Mouse (Mus musculus): ENCODE results near the gene Acer3.

Acer3 gene

DNA sequence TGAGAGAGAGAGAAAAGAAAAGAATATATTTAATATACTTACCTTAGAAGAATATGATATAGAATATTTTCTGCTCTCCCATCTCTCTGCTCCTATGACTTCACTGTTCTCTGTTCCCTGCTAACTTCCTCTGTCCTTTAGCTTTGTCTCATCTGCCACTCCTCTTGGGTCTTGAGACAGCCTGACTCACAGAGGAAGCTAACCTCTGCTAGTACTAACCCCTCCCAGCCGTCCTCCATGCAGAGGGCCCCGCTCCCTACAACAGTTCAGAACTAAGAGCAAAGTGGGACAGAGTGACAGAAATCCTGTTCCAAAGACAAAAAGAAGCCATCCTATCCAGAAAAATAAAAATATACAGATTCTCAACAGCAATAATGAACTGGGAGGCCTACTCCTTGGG lies at the start of gene Acer3:
TSS of gene Acer3 (minus strand) at position 126 of the 400 bp plus-strand sequence.
- DNase-seq (ENCODE audit: low spot score in 2 of 2), result no peak

DNA sequence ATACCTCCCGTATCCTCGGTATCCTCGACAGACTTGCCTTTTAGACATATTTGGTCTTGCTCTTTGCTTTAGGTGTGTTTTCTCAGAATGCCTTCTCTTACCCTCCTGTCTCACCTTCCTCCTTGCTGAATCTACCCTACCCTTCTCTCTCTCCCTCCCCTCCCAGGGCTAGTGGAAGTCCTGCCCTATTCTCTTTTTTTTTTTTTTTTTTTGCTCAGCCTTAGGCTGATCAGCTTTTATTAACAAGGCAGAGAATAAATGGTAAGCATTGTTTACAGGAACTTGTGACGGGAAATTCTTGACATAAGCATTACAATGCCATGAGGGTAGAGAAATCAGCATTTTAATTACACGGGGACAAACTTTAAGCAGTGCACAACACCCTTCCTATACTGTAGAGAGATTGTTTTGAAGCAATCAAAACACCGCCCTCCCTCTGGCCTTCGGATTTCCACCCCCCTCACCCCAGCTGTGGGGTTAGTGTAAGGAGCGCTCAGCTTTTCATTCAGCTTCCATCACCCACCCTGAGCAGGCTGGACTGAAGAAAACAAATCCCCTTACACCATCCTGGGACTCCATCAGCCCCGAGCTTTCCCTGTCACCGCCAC lies 48.9 kb upstream of the Acer3 start:
- DNase-seq (ENCODE audit: low spot score in 2 of 2), result no peak

DNA sequence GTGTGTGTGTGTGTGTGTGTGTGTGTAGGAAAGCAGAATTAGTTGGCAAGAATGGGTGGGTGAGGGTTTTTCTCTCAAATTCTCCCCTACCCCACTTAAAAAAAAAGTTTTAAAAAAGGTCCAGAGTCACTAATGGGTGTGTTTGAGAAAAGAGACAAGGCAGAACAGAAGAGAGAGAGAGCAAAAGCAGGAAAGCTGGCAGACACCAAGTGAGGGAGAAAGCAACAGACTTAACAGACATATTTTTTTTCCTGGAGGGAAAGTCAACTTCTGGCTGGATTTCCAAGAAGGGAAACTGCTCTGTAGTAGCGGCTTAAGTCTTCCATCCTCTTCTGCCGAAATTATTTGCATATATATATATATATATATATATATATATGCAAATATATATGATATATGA lies 40.7 kb upstream of the Acer3 start:
- DNase-seq (ENCODE audit: low spot score in 2 of 2), result no peak

DNA sequence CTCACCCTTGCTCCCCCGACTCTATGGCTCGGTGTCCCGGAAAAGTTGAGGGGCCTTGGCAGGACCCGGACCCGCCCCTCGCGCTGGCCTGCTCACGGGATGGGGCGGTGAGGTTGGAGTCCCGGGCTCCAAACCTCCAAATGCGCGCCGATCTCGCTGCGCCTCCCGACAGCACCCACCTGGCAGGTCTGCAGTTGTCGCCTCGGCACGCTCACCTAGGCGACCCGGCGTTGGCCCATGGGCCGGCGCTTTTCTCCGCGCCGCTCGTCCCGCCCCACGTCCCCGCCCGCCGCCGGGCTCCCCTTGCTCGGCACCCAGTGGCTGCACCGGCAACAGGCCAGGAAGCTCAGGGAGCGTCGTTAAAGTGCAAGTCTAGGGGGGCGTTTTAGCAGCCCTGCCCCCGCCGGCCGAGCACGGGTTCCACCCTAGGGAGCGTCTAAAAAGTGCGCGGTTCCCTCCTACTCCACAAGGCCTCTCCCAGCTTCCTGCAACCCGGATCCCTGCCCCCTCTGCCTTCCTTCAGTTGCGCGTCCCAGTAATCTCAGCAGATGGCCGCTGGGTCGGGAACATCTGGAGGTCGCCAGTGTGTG lies 40.1 kb upstream of the Acer3 start, which contains the start of gene Tsku:
TSS of gene Tsku (minus strand) at position 266 of the 590 bp plus-strand sequence.
- peak; percentile 65 to 66 for DNase-seq (ENCODE audit: low spot score in 2 of 2)

DNA sequence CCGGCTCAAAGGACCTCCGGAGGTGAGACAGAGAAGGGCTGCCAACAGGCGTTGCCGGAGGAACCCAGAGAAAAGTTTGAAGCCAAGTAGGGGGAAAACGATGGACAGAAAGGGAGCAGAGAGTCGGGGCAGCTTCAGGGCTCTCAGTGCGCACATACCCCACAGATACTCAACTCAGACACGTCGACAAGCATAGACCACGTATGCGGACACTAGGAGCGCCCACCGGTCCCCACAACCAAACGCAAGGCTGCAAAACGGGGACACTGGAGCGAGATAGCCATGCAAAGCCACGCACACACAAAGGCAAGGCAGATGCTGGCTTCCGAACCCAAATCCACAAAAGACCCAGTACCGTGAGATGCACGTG lies 39.6 kb upstream of the Acer3 start:
- peak in 1 of 2 experiments; percentile 14 for DNase-seq (ENCODE audit: low spot score in 2 of 2)

DNA sequence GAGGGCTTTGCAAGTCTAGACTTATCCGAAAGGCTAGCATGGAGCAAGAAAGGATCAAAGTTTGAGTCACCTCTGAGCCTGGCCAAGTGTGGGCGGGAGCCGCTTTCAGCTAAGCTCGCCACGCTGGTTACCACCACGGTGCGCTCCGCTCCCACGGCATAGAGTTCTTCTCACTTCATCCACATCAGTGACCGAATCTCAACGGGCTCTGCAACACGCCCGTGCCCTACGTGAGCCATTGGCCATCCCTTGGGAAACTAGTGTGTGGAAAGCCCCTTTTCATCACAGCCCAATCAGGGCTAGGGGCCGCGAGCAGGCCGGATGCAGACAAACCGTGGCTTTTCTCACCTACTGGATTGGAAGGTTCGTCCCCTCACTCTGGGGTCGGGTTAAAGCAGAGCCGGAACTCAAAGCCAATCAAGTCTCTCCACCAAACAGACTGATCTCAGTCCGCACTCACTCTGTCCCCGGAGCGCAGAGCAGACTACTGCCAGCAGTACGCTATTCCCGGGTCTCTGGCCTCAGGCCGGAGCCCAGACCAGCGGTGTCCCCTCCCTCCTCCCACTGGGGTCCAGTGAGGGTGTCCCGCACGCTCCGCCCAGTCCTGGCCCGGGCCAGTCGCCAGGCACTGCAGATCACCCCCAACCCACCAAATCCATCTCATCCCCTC lies 39.1 kb upstream of the Acer3 start:
- DNase-seq (ENCODE audit: low spot score in 2 of 2), result no peak

DNA sequence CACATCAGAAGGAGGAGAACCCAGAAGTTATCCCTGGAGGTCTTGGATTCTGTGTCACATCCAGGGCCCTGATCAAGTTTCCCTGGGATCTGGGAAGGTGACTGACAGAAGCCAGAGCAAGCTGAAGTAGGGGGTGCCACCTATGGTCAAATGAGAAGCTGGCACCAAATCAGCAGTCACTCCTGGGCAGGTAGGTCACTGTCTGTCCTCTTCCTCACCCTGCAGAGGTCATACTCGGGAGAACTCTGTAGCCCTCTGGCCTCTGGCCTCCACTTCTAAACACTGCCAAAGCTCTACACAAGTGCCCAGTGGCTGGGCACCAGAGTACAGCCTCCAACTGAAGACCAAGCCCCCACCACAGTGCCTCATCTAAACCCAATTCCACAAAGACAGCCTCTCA lies 37.0 kb upstream of the Acer3 start:
- no peak for DNase-seq (ENCODE audit: low spot score in 2 of 2)

DNA sequence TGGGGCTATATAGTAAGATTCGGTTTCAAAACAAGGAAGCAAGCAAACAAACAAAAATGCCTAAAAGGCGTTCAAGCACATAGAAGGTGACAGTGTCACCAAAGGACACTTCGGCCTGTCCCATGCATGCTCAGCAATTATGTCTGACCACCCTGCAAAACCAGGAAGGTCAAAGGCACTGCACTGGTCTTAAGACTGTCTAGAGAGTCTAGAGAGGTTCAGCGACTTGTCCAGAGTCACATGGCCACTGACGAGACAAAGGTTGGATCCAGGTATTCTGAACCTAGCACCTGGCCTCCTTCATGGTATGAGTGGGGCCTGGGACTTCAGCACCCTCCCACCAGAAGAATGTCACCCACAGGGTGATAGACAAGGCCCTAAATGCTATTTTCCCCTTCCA lies 36.3 kb upstream of the Acer3 start:
- DNase-seq (ENCODE audit: low spot score in 2 of 2), result no peak

DNA sequence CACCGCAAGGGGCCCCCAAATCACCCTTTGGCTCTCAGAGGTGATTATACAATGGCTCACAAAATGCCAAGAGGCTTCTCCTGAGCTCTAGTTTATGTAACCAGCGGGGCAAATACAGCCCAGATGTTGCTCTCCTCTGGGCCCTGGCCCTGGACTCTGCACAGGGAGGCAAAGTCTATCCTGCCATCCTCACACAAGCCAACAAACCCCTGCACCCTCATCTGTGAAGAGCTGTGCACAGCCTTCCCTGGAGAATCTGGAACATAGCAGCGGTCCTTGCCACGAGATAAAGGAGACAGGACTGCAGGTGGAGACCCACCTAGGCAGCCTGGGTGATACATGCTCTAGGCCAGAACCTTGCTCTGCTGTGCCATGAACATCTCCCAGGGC lies 33.9 kb upstream of the Acer3 start:
- no peak for DNase-seq (ENCODE audit: low spot score in 2 of 2)

DNA sequence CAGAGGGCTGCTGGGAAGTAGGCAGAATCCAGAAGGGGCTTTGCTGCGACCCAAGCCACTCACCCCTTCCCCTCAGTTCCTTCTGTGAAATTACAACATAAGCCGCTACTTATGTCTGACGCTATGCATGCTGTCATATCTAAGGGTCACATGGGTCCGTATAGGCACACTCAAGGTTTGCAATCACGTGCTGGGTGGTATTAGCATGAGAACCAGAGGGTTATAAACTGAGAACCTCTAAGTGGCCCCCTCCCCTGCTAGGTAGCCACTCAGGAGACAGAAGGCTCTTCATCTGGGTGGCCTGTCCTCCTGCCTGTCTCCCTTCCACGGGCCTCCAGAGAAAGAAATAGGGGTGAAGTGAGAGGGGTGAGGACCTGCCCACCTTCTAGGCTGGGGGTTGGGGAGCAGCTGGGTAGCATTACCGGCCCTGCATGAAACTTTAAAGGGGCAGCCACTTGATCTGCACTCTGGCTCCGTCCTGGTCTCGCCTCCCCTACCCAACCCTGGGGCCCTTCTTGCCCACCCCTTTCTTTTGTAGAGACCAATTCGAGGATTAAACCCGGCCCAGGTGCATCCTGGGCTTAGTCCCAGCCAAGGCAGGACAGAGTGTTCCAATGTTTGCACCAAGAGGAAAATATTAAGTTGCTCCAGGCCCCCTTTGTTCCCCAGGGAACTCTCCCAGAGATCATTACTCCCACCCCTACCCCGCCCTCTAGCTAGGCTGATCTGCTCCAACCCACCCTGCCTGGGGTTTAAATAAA lies 33.3 kb upstream of the Acer3 start:
- no peak for DNase-seq (ENCODE audit: low spot score in 2 of 2)

DNA sequence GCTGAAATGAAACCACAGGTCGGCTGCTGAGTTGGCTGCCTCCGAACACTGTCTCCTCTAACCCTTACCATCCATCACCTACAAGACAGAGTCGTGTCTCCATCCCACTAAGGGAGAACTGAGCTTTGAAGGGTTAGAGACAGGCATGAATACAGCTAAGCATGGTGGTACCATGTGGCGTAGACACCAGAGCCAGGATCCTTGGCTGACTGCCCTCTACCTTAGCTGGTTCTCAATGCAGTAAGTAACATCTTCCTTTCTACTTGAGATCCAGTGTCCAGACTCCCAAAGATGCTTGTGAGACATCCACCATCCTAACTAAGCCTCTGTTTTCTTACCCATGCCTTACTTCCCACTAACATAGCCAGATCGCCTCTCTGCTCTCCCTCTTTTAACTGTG lies 32.6 kb upstream of the Acer3 start:
- DNase-seq (ENCODE audit: low spot score in 2 of 2), result no peak

DNA sequence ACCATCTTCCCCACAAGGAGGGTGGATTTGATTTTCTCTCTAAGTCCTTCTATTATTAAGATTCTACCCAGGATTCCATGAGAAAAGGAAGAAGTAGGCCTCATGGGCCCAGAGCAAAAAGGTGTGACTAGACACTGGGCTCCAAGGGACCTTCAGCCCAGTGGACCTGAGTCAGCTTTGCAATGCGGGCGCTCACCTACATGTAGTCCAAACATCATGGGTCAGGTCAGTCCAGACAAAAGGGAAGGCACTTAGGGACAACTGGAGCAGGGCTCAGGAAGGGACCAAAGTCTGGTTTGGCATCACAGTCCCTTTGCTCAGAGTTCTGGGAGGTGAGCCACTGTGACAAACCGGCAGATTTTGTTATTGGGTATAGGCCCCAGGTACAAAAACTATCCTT lies 30.5 kb upstream of the Acer3 start:
- DNase-seq (ENCODE audit: low spot score in 2 of 2), result no peak

DNA sequence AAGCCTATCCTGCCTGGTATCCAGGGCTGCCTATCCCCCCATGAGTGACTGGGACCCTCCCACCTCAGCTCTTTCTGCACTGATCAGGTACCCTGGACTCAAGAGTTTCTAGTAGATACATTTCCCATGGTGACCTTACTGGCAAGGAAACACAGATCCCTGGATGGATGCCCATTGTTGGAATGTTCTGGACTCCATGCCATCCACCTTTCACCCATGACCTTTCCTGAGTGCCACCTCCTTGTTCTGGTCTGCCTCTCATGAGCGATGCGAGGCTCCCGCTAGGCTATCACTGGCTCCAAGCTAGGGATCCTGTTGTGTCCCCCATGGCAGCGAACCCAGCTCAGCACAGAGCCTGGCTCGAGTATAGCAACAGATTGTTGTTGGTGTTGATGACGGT lies 28.8 kb upstream of the Acer3 start:
- DNase-seq (ENCODE audit: low spot score in 2 of 2), result no peak

DNA sequence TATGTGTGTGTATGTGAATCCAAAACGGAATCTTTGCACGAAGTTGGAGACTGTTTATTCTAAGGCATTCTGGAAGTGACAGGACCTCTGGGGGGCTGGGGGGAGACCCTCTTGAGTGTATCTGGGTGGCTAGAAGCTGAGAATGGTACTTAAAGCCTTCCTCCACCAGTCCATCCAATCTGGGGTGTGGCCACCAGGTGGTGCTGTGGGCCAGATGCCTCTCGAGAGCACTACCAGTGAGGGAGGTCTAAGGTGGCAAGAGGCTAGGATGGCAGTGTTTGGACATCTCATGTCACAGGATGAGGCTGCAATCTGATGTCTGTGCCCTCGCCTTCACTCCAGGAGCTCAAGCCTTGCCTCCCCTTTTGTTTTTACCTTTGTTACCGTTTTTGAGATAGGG lies 28.1 kb upstream of the Acer3 start:
- peak in 1 of 2 experiments; percentile 76 for DNase-seq (ENCODE audit: low spot score in 2 of 2)

DNA sequence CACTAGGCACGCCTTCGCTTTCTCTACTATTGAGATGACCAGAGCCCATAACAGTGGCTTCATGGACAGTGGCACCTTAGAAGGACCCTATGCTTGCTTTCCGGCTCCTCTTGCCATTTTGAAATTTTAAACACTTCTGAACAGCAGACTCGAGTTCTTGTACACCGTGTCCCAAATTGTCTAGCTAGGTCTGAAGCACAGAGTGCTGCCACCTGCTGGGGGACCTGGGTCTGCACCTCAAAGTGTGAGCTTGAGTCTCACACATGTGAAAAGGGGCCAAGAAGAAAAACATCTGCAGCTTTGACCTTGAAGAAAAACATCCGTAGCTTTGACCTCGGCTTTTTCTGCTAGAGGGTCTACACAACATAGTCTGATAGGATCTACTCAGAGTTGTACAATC lies 27.0 kb upstream of the Acer3 start:
- peak in 1 of 2 experiments; percentile 54 for DNase-seq (ENCODE audit: low spot score in 2 of 2)

DNA sequence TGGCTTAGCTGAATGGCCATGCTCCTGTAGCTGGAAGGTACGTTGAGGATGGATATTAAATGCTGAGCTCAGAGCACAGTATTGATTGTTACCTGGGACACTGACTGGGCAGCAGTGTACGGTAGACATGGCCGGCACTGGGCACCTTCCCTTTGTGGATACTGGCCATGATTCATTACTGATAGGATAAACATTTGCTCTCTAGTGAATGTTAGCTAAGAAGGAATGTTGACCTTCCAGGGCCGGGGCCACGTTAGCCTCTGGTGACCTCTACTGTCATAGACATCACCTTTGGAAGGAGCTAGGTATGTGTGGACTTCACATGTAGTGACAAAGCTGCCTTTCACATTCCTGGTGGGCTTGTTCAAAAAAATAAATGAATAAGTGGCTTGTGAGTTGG lies 26.5 kb upstream of the Acer3 start:
- no peak for DNase-seq (ENCODE audit: low spot score in 2 of 2)

DNA sequence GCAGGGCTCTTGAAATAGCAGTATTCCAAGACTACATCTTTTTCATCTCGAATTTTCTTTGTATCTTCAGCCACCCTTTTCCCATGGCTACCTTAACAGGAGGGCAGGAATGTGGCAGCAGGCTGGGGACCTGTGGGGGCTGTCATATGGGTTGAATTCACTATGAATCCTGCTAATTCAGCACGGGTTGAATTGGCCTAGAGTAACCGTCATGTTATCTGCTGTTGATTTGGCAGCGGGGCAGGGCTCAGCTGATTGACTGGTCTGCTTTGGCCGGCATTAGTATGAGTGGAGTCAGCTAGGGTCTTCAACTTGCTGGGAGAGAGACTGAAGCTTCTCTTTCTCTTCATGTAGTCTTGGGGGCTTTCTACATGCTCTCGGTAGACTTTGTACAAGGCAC lies 24.0 kb upstream of the Acer3 start:
- no peak for DNase-seq (ENCODE audit: low spot score in 2 of 2)

DNA sequence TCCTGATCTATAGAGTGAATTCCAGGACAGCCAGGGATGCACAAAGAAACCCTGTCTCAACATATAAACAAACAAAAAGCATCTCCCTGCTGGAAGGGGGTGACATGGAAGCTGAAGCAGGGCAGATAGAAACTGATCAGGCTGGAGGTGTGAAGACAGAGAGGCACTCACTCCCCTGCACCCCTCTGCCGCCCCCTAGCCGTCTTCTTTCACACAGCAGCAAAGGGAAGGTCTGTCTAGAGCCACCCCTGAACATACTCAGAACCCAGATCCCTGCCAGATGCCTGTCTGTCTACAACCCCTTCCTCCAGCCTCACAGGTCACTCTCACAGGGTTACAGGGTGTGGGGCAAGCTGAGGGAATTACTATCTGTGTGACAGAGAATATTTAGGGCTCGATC lies 23.4 kb upstream of the Acer3 start:
- DNase-seq (ENCODE audit: low spot score in 2 of 2), result peak in 1 of 2 experiments; percentile 43

DNA sequence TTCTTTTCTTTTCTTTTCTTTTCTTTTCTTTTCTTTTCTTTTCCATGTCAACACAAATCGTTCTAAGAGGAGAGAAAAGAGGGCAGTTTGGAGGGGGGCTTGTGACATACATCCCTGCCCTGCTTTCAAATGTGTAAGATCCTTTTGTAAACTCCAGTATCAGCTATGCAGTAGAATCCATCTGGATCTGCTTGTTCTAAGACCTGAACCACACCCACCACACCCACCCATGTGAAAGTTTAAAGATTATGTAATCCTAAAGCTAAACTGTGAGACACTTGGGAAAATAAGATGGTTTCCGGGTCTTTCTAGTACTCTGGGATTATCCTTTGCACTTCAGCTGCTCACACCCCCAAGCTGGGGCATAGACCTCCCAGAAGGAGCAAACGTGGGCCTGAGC lies 21.2 kb upstream of the Acer3 start:
- no peak for DNase-seq (ENCODE audit: low spot score in 2 of 2)

DNA sequence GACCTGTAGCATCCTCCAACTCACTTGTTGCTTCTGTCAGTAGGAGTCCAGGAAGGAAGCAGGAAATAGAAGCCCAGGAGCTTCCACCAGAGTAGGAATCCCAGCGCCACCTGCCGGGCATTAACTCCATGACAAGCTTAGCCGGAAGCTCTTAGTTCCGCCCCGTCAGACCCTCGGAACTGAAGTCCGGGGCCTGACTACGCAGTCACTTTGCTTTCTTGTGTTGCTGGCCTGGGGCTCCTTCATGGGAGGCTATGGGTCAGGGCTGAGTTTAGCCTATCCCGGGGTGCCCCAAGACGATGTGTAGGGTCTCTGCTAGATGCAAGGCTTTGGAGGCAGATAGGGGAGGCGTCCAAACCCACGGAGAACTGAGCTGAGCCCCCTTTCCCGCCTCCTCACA lies 20.5 kb upstream of the Acer3 start:
- peak; percentile 59 to 81 for DNase-seq (ENCODE audit: low spot score in 2 of 2)

DNA sequence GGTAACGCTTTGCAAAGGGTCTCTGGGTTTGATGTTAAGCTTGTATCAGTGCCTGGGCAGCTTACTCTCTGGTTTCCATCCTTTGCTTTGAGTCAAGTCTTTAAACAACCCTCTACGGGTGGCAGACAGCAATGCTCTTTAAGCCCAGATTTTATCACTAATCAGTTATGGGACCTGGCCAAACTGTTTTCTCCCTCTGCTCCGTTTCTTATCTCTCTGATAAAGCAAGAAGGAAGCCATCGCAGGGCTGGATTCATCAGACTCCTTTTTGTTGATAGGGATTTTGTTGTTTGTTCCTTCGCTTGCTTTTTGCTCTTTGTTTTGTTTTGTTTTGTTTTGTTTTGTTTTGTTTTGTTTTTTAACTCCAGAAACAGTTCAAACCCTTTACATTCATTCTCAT lies 19.3 kb upstream of the Acer3 start:
- no peak for DNase-seq (ENCODE audit: low spot score in 2 of 2)

DNA sequence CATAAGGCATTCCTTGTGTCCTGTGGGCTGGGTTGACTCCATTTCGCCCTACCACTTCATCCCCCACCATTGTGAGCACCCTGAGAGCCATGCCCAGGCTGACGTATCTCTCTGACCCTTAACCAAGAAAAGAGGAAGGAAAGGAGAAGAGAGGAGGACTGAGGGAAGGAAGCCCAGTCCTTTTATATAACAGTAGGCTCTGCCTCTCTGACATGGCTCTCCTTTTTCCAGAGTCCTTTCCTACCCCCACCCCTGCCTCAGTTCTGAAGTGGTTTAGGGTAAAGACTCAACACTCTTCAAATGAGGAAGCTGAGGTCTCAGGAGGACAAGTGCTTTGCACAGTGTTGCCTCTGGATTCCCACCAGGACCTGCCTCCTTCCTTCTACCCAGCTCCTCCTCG lies 13.0 kb upstream of the Acer3 start:
- no peak for DNase-seq (ENCODE audit: low spot score in 2 of 2)

DNA sequence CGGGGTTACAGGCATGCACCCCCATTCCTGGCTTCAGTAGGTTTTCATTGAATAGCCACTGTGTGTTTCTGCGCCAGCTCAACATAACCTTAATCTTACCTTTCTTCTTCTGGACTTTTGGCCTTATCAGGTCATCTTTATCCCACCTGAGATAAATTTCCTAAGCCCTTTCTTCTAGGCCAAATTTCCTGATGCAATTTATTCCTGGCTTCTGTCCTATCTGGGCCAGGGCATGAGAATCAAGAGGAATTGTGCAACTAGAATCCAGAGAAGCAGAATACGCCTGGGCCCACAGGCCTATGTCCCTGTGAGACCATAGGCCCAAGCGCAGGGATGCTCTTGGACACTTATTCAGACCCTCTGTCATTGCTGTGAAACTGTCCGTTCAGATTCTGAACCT lies 12.5 kb upstream of the Acer3 start:
- no peak for DNase-seq (ENCODE audit: low spot score in 2 of 2)
